Mouse (Mus musculus): ENCODE results near the gene Gm11037. TPM values are rescaled to one million over a fixed set of nuclear protein-coding genes. Genes with fewer than 3 reads are reported as not detected.

Gm11037 gene
- total RNA-seq, 4 experiments from 2014 or later: not detected

DNA sequence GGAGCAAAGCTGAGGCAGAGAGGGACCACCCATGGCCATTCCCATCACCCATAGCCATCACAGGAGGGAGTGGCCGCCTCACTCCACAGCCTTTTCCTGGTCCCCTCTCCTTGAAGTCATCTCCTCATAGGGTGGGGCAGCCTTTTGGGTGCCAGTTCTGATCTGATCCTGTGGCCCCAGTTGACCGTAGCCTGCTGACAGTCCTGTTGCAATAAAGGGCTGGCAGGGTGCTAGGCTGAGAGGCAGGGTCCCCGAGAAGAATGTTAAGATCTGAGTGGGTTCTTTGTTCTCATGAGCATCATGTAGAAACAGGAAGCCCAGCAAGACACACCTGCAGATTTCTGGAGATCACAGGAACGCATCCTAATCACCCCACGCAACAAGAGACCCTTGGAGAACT lies 5.1 kb upstream of the Gm11037 start:
- no peak for DNase-seq (ENCODE audit: low spot score in 2 of 2)

DNA sequence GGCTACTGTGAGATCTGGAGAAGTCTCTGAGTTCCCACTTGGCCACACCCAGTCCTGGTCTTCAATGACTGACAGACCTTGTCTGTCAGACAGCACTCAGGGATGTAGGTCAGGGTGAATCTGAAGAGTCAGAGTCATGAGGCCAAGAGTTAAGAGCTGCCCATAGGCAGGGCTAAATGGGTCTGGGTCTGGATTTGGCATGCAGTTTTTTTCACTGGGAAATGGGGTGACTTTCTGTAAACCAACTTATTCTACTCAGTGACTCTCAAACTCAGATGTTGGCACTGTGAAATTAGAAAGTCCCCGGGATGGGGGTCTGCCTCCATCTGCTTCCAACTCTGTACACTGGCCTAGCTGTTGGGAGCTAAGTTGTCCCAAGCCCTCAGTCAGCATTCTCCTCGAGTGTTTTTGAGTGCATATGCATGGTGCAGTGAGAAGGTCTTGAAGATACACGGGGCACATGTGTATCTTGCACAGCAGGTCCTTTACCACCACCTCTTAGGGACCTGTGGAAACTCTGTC lies 4.6 kb upstream of the Gm11037 start:
- no peak for DNase-seq (ENCODE audit: low spot score in 2 of 2)

DNA sequence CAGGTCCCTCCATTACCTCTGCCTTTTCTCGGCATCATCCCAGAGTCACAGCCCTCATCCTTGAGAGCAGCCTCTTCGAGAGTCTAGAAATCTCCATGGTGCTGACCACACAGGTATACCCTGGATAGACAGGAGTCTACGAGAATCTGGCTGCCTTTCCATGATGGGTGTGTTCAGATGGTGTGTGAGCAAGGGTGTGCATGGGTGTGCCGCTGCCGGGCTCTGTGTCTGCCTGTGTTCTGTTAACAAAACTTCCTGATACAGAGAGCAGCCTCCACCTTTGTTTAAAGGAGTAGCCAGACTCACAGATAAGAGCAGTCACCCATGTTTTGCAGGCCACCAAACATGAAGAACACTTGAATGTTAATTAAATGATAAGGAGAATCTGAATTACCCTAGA lies 3.5 kb upstream of the Gm11037 start:
- peak in 1 of 2 experiments; percentile 1 for DNase-seq (ENCODE audit: low spot score in 2 of 2)

DNA sequence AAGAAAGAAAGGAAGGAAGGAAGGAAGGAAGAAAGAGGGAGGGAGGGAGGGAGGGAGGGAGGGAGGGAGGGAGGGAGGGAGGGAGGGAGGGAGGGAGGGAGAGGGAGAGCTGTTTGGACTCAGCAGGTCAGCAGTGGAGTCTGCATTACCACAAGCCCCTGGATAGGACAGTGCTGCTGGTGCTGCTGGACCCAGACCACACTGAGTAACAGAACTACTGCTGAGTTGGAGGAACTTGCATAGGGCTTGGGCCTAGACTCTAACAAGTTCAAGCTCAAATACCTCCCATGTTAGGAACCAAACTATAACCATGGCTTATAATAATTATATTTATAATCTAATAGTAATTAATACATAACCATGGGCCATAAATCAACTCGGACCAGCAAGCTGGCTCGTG lies 2.4 kb upstream of the Gm11037 start:
- no peak for DNase-seq (ENCODE audit: low spot score in 2 of 2)

DNA sequence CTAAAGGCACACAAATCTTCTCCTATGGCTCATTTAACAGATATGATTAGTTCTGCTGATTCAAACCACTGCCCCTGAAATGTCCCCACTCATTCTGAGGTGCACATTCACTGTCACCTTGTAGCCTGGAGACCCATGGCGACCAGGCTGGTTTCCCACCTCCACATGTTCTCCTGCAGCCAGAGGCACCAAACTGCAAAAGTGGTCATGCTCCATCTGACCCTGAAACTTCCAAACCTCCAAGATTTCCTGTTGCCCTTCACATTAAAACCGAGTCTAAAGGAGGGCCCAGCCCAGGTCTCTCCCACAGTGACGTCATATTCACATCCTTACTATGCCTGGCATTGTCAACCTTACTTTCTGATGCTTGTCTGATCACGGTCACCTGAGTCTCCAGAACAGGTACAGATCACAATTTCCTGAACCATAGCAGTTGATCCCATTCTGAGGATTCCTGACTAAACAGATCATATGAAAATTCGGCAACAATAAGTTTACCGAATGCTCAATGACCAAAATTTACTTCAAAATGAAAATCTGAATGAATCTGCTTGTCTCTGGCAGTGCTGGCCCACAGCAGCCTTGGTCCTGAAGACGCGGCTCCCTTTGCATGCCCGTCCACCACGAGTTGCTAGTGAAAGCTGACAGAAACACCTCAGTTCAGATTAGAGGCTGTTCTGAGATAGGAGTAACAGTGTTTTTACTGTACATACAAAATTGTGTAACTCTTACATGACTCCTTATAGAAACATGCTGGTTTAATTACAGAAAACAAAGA lies 997 bp upstream of the Gm11037 start:
- DNase-seq (ENCODE audit: low spot score in 2 of 2): peak in 1 of 2 experiments; percentile 0

DNA sequence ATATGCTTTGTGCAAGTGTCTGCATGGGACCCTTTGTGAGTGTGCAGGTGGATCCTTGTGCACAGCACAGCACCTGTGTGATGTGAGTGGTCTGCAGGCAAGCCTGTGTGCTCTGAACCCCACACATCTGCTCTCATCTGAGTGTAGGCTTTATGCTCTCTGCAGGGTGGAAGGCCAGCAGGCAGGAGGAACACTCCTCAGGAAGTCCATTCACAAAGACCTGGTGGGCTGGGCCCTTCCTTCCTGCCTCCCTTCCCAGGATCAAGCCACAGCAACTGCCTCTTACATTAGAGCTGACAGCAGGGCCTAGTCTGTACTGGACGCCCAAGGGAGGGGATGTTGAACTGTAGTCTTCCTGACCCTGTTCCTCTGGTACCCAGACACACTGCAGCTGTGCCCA lies 1.1 kb downstream of the Gm11037 start:
- DNase-seq (ENCODE audit: low spot score in 2 of 2): no peak

DNA sequence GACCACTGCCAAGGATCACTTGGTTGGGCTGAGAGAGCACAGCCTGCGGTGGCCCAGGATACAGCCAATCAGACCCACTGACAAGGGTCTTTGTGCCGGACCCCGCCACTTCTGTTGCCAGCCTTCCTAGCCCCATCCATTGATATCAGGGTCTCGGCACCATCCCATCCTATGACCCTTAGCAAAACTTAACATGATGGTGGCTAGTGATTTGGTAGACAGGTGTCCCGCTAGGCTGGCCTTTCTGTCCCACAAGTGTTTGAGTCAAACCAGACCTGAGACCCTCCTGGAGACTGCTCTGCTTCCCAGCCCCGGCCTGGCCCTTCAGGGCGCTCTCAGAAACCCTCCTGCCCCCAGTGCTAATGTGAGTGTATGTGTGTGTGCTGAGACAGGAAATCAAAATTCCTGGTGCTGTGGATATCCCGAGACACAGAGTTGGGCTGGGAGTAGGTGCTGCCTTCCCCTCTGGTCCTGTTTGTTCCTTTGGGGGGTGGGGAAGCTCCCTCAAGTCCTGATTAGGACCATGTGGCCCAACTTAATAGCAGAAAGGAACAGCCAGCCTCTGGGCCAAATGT lies 1.6 kb downstream of the Gm11037 start:
- DNase-seq (ENCODE audit: low spot score in 2 of 2): peak in 1 of 2 experiments; percentile 0

DNA sequence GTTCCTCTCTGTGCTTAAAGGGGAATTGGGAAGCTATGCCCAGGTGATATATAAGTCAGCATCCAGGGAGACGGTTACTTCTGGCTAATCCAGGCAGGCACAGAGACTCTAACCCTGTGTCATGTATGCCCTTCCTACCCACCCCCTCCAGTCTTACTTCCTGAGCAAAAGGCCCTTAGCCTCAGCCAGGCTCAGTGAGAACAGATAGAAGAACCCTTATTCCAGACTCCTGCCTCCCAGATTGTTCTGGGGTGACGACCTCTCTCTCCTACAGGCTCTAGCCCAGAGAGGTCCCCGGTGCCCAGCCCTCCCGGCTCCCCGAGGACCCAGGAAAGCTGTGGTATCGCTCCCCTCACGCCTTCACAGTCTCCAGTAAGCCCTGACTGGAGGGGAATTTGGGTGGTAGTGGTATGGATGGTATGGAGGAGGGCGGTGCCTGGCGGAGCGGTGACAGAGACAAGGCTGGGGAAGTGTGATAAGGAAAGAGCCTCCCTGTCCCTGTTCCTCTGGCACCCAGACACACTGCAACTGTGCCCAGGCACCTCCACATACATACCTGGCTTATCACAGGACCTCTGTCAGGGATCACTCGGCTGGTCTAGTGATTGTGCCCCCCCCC lies 2.3 kb downstream of the Gm11037 start:
- peak in 1 of 2 experiments; percentile 1 for DNase-seq (ENCODE audit: low spot score in 2 of 2)

DNA sequence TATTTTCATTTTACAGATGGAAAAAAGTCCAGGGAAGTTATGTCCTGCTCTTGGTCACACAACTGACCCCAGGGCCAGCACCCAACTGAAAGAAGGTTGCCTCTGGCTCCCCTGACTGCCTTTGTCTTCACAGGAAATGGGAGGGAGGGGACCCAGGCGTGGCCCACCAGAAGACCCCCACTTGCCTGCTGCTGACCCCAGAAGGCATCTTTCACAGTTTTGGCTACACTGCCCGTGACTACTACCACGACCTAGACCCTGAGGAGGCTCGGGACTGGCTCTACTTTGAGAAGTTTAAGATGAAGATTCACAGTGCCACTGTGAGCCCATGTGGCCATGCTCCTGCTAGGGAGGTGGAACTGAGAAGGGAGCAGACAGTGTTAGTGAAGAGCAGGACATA lies 5.0 kb downstream of the Gm11037 start:
- DNase-seq (ENCODE audit: low spot score in 2 of 2): no peak

DNA sequence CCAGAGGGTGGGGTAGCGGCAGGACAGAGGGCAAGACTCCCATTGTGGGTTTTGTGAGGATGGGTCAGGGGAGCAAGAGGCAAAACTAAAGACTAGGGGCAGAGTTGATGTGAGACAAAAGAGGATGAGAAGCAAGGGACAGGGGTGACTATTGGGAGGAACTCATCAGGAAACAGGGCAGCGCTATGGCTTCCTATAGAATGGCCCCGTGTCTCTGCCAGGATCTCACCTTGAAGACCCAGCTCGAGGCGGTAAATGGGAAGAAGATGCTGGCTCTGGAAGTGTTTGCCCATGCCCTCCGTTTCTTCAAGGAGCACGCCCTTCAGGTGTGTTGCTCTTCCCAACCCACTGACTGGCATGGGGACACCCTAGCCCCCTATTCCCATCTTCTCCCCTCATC lies 5.5 kb downstream of the Gm11037 start:
- DNase-seq (ENCODE audit: low spot score in 2 of 2): no peak

DNA sequence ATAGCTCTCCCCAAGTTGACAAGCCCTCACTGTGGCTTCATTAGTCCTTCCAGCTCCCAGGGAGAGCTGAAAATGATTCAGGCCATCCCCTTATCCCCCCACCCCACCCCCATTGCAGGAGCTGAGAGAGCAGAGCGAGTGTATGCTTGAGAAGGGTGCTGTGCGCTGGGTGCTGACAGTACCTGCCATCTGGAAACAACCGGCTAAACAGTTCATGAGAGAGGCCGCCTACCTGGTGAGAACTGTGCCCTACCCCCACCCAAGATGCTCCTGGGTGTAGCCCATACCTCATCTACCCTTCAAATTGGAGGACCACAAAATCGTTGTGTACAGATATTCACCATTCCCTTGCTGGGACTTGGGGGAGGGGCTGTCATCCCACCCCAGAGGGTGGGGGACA lies 6.0 kb downstream of the Gm11037 start:
- no peak for DNase-seq (ENCODE audit: low spot score in 2 of 2)

DNA sequence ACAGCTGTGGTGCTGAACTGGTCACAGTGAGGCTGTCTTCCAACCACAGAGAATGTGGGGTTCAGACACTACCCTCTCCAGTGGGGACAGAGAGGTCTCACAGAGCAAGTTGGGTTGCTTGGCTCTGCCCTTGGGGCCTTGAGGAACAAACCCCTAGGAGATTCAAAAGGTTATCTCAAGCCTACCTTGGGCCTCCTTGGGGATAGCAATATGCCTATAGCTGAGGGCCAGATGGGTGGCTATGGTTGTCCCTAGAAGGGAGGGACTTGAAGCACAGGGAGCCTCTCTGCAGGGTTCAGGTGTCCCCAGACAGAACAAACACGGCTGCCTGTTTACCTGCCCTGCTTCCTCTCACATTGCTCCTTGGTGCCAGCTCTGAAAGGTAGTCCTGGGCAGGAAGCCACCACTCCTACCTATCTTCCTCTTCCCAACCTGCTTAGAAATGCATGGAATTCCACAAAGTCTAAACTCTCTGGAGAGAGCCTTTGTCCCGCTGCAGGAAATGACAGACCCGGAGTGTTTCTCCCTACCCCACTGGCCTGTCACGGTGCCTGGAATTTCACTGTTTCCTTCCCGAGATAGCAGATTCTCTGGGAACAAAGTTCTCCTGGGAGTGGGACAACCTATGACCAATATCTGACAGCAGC lies 6.7 kb downstream of the Gm11037 start:
- no peak for DNase-seq (ENCODE audit: low spot score in 2 of 2)

DNA sequence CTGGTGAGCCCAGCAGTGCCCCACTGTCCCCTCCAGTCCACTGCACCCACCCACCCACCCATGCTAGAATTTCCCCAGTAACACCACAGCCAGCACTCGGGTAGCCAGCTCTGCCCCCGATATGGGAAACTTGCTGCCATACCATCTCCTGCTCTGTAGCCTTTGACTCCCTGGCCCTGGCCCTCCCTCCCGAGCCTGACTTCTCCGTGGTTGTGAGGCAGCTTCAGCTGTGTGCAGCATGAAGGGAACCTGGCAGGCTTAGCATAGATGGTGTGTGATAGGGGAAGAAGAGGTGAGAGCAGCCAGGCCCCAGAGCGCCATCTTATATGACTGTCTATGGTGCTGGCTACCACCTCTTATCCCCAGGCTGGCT lies 7.2 kb downstream of the Gm11037 start:
- no peak for DNase-seq (ENCODE audit: low spot score in 2 of 2)

DNA sequence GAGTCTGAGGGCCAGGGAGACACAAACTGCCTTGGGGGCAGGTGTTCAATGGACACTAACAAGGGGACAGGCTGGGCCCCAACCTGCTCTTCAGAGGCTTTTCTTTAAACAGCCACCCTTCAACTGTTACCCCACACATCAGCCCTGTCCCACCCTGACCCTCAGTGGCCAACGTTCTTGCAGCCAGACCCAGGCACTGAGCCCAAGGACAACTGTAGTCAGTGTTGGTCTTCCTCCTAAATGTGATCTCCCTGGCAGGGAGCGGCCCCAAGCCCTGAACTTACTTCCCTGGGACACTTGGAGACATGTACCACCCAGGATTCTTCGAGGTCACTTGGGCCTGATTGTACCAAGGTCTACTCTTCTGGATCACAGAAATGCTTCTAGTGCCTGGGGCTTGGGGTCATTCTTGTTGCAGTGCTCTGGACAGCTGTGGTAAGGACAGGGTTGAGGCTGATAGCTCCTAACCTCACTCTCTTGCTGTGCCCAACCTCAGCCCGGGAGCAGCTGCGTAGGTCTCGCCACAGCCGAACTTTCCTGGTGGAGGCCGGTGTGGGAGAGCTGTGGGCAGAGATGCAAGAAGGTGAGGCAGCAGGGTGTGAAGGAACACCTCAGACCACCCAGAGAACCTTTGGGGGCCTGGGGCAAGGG lies 8.2 kb downstream of the Gm11037 start:
- no peak for DNase-seq (ENCODE audit: low spot score in 2 of 2)

DNA sequence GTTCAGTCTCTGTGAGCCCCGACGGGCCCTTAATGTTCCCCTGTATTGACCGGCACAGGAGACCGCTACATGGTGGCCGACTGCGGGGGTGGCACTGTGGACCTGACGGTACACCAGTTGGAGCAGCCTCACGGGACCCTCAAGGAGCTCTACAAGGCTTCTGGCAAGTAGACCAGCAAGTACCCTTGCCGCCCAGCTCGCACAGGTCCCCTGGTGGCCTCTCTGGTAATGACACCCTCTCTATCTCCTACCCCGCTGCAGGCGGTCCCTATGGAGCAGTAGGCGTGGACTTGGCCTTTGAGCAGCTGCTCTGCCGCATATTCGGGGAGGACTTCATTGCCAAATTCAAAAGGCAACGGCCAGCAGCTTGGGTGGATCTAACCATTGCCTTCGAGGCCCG lies 9.3 kb downstream of the Gm11037 start:
- DNase-seq (ENCODE audit: low spot score in 2 of 2): peak; percentile 31 to 38

DNA sequence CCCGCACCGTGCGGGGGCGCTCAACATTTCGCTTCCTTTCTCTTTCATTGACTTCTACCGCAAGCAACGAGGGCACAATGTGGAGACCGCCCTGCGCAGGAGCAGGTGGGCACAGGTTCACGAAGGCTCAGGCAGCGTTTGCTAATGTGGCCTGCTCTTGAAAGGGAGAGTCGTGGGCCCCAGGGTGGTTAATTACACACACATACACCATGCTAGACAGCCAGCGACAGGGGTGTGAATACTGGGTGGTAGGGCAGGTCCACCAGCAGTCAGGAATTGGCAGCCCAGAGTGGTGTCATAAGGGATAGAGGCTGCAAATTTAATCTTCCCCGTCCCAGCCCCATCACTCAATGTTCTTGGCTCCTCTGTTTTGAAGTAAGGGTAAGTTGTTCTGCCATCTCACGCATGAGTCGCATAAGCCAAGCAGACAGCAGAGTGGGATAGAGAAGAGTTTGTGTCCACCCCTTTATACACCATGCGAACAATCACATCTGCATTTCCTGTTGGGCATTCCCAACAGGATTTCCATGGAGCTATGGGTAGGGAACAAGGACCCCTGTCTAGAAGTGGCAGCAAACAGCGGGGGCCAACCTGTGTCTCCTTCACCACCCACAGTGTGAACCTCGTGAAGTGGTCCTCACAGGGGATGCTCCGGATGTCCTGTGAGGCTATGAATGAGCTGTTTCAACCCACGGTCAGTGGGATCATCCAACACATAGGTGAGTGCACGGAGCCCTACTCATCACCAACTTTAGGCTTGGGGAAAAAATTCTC lies 9.9 kb downstream of the Gm11037 start:
- DNase-seq (ENCODE audit: low spot score in 2 of 2): no peak

DNA sequence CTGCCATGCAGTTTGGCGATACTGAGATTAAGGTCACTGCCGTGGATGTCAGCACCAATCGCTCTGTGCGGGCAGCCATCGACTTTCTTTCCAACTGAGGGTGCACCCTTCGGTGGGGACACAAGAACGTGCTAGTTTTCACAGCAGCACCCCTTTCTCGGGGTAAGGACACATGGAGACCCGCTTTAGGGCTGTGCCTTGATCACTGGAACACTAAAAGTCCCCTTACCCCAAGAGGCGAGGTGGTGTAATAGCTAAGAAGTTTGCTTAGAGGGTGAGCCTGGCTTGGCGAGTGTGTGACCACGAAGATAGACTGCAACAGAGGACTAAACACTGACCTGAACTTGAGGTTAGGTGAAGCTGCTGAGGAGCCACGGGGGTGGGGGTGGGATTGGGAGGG lies 11.8 kb downstream of the Gm11037 start:
- DNase-seq (ENCODE audit: low spot score in 2 of 2): no peak

DNA sequence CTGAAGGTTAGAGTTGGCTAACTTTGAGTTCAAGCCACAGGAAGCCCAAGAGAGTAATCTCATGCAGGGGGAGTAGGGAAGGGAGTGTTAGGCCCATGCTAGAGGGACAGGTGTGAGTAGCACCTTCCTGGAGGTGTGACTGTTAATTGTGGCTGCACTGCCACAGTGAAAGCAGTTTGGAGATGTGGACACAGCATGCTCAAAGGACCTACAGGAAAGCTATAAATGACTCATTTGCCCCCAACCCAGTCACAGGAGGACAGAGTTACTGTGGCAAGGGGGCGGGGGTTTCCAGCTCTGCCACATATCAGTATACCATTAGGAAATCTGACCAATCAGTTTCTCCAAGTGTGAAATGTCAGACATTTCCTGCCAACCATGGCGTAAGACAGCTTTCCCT lies 12.2 kb downstream of the Gm11037 start:
- no peak for DNase-seq (ENCODE audit: low spot score in 2 of 2)

DNA sequence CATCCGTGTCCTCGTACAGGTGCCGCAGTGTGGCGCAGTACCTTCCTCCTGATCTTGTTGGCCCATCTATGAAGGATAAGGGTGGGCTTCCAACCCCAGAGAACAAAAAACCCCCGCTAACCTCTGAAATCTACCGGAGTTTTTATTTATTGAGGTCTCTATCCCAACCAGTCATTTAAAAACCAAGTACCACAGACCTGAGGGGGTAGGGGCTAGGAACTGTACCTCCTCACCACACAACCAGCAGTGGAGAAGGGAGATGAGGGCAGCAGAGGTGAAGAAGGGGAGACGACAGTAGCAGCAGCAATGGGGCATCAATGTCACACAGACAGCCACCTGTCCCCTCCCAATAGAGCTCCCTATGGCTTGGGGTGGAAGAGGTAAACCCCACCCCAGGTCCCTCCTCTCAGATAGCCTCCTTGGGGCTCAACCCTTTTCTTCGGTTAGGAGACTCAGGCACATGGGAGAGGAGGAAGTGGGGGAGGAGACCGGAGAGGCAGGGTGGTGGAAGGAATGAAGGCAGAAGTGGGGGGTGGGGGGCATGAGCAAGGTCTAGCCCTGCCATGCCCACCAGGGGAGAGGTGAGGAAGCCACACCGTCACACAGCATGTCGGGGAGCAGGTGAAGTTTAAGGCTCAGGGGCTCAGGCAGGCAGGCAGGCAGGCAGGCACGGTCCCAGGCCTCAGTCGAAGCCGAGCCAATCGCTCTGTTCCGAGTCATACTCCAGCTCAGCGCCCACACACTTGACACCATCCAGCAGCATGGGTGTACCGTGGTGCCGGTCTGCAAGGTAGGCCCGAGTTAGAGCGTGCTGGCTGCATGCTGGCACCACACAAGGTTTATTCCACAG lies 13.1 kb downstream of the Gm11037 start:
- no peak for DNase-seq (ENCODE audit: low spot score in 2 of 2)

DNA sequence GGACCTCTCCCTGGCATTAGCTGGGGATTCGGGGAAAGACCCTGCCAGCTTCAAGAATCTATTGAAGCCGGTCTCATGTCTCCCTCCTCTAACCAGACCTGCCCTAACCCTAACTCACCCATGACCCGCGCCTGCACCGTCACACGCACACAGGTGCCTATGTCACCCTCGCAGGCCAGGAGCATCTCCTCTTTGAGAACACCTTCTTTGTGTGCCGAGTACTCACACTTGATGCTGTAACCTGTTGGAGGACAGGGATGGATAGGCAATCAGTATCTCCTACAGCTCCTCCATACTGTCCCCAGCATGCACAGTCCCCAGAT lies 13.7 kb downstream of the Gm11037 start:
- DNase-seq (ENCODE audit: low spot score in 2 of 2): no peak
